Mouse (Mus musculus): Measurements from ENCODE around the gene Ppox. TPM values are rescaled to one million over a fixed set of nuclear protein-coding genes. Genes with fewer than 3 reads are reported as not detected.
"Not testable (repeated sequence)": the region's sequence is repeated elsewhere in the genome, so short reads cannot be mapped to it uniquely, and the experiment has no call there.

The Ppox gene
- total RNA-seq (2021): 10 to 100 TPM; 13.2 to 14.2 TPM

GRCm38 (mm10) chr1:171280916-171281527 lies at the start of gene Ppox:
Ppox (minus strand) TSS chr1:171281186.
- intact Hi-C loops (cut with DNase I): loop anchor here (5.0 kb wide), 1 partner anchor 164 kb away; no protein-coding TSS in a partner anchor
- DNase-seq: peak; percentile 84 to 93

- intact Hi-C loops (cut with DNase I): loop anchor here (1.0 to 5.0 kb wide), 2 partner anchors 15 to 83 kb away; partner anchors contain the start of genes Nit1 and Pfdn2
- DNase-seq: no peak
Measured at GRCm38 (mm10) chr1:171330216-171330560, 49.2 kb upstream of the Ppox start.

- peak; percentile 23 to 48 for DNase-seq
- intact Hi-C loops (cut with DNase I): loop anchor here (1.0 to 5.0 kb wide), 3 partner anchors 16 to 82 kb away; partner anchors contain the start of genes Nit1, Pfdn2 and Usf1
Measured at GRCm38 (mm10) chr1:171329433-171330215, 48.6 kb upstream of the Ppox start.

GRCm38 (mm10) chr1:171328839-171329432 lies 48.0 kb upstream of the Ppox start, which contains the start of gene Dedd:
Dedd (plus strand) TSS chr1:171329145.
- DNase-seq: peak; percentile 84 to 93
- intact Hi-C loops (cut with DNase I): loop anchor here (1.0 kb wide), 2 partner anchors 35 to 82 kb away; partner anchors contain the start of gene Usf1

GRCm38 (mm10) chr1:171328244-171328643 lies 47.3 kb upstream of the Ppox start:
- no peak for DNase-seq
- intact Hi-C loops (cut with DNase I): loop anchor here (1.0 kb wide), 1 partner anchor 34 kb away; no protein-coding TSS in a partner anchor

- intact Hi-C loops (cut with DNase I); DNase-seq: not testable (repeated sequence)
Measured at GRCm38 (mm10) chr1:171326588-171326987, 45.6 kb upstream of the Ppox start.

GRCm38 (mm10) chr1:171325571-171325970 lies 44.6 kb upstream of the Ppox start:
- intact Hi-C loops (cut with DNase I): no loop called here
- no peak for DNase-seq

- intact Hi-C loops (cut with DNase I): loop anchor here (2.0 to 5.0 kb wide), 3 partner anchors 35 to 245 kb away; no protein-coding TSS in a partner anchor
- no peak for DNase-seq
Measured at GRCm38 (mm10) chr1:171322012-171322411, 41.0 kb upstream of the Ppox start.

GRCm38 (mm10) chr1:171321415-171321814 lies 40.4 kb upstream of the Ppox start:
- DNase-seq: no peak

GRCm38 (mm10) chr1:171320151-171320550 lies 39.2 kb upstream of the Ppox start:
- intact Hi-C loops (cut with DNase I): loop anchor here (5.0 kb wide), 2 partner anchors 157 to 247 kb away; no protein-coding TSS in a partner anchor
- DNase-seq: no peak

More at GRCm38 (mm10) chr1:171321415-171321814, 40.4 kb upstream of the Ppox start:
- intact Hi-C loops (cut with DNase I): loop anchor here (5.0 kb wide), 2 partner anchors 156 to 246 kb away; no protein-coding TSS in a partner anchor

- no peak for DNase-seq
- intact Hi-C loops (cut with DNase I): loop anchor here (5.0 kb wide), 2 partner anchors 158 to 248 kb away; no protein-coding TSS in a partner anchor
Measured at GRCm38 (mm10) chr1:171319748-171320147, 38.8 kb upstream of the Ppox start.

GRCm38 (mm10) chr1:171309321-171309720 lies 28.3 kb upstream of the Ppox start:
- intact Hi-C loops (cut with DNase I): no loop called here
- DNase-seq: no peak

- DNase-seq; intact Hi-C loops (cut with DNase I): not testable (repeated sequence)
Measured at GRCm38 (mm10) chr1:171306157-171306556, 25.2 kb upstream of the Ppox start.

GRCm38 (mm10) chr1:171298226-171298625 lies 17.2 kb upstream of the Ppox start:
- DNase-seq: no peak
- intact Hi-C loops (cut with DNase I): no loop called here

- intact Hi-C loops (cut with DNase I): no loop called here
Measured at GRCm38 (mm10) chr1:171295063-171295402, 14.0 kb upstream of the Ppox start.

GRCm38 (mm10) chr1:171294298-171295062 lies 13.5 kb upstream of the Ppox start, which contains the start of gene Ufc1:
Ufc1 (minus strand) TSS chr1:171295024.
- intact Hi-C loops (cut with DNase I): loop anchor here (1.0 to 5.0 kb wide), 2 partner anchors 34 to 118 kb away; partner anchors contain the start of gene Usf1
- peak; percentile 82 to 91 for DNase-seq

More at GRCm38 (mm10) chr1:171295063-171295402, 14.0 kb upstream of the Ppox start:
- no peak for DNase-seq

- no peak for DNase-seq
- intact Hi-C loops (cut with DNase I): loop anchor here (1.0 to 5.0 kb wide), 2 partner anchors 34 to 118 kb away; partner anchors contain the start of gene Usf1
Measured at GRCm38 (mm10) chr1:171293906-171294297, 12.9 kb upstream of the Ppox start.

- intact Hi-C loops (cut with DNase I): loop anchor here (5.0 kb wide), 1 partner anchor 119 kb away; the partner anchor contains the start of gene Usf1
- no peak for DNase-seq
Measured at GRCm38 (mm10) chr1:171293351-171293750, 12.4 kb upstream of the Ppox start.

- no peak for DNase-seq
- intact Hi-C loops (cut with DNase I): no loop called here
Measured at GRCm38 (mm10) chr1:171288328-171288727, 7.3 kb upstream of the Ppox start.
